Mouse (Mus musculus) myocyte (in vitro differentiated cells): ENCODE results near the gene 2210408I21Rik.

Experiments used
- CEBPB ChIP-seq: IDR thresholded peaks from 2 replicates; pipeline ENCODE4 v1.6.1; 2011; ENCODE audit warnings: mild to moderate bottlenecking, moderate library complexity; ENCODE audit not compliant: poor library complexity, insufficient read depth, severe bottlenecking
- E2F4 ChIP-seq: IDR thresholded peaks from one replicate; pipeline ENCODE4 v1.6.1; 2011; ENCODE audit warnings: mild to moderate bottlenecking, control low read depth, moderate library complexity; ENCODE audit not compliant: insufficient read depth
- MAX ChIP-seq: IDR thresholded peaks from one replicate; pipeline ENCODE4 v1.6.1; 2011; ENCODE audit warnings: low read depth, mild to moderate bottlenecking, control low read depth
- MYOD1 ChIP-seq, 3 experiments: IDR thresholded peaks; one replicate each; pipeline ENCODE4 v1.6.1; 2011; ENCODE audit warnings: control low read depth in 2 of 3, low read depth in 2 of 3, mild to moderate bottlenecking in 2 of 3, moderate library complexity in 1 of 3; ENCODE audit not compliant: insufficient read length in 2 of 3, control insufficient read depth in 1 of 3
- POLR2A ChIP-seq: IDR thresholded peaks from one replicate; pipeline ENCODE4 v1.6.1; 2011; ENCODE audit warnings: low read depth, mild to moderate bottlenecking, control low read depth, moderate library complexity; ENCODE audit not compliant: insufficient read length
- POLR2AphosphoS2 ChIP-seq: IDR thresholded peaks from one replicate; pipeline ENCODE4 v1.6.1; 2011; ENCODE audit warnings: low read depth, control low read depth; ENCODE audit not compliant: insufficient read length
- SRF ChIP-seq: IDR thresholded peaks from one replicate; pipeline ENCODE4 v1.6.1; 2011; ENCODE audit warnings: low read depth; ENCODE audit not compliant: control insufficient read depth, insufficient read length
- USF1 ChIP-seq: IDR thresholded peaks from one replicate; pipeline ENCODE4 v1.6.1; 2011; ENCODE audit warnings: low read depth, mild to moderate bottlenecking, control low read depth, moderate library complexity

DNA sequence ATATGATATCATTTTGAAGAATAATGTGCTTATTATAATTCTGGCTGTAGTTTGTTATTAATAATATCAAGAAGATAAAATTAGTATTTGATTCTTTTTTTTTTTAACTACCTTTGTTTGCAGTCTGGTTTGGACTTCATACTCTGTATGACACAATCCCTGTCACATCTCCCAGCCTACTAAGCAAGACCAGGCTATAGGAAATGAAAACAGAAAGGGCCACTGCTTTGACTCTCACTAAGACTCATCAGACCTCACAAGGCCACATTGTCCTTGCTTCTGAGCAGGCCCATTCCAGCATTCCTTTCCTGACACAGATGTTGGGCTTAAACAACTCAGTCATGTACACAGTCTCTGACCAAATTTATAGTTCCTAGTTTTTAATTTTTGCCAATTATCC is 42.6 kb downstream of the 2210408I21Rik start:
- no peak for TF ChIP-seq MAX
- no peak for TF ChIP-seq POLR2A
- TF ChIP-seq CEBPB = no peak
- no peak for TF ChIP-seq USF1
- TF ChIP-seq POLR2AphosphoS2 = no peak
- TF ChIP-seq SRF = no peak
- no peak for TF ChIP-seq E2F4
- TF ChIP-seq MYOD1 (IDR thresholded peaks at IDR 0.05; ENCODE audit: control insufficient read depth in 1 of 3, insufficient read length in 2 of 3, low read depth in 2 of 3) = no peak
